Mouse (Mus musculus) heart, adult 2 months (tissue): Measurements from ENCODE around the gene Irf6. TPM values are rescaled to one million over a fixed set of nuclear protein-coding genes. Genes with fewer than 3 reads are reported as not detected.

Experiments used
- DNase-seq, 2 experiments: peaks; one replicate each; pipeline ENCODE4 v3.0.0; 2021
- H3K27ac ChIP-seq: fragments of 200-600 bp; 2 replicates; pipeline ENCODE4 v1.8.1; 2022
- H3K27me3 ChIP-seq: fragments of 200-500 bp; 2 replicates; pipeline ENCODE4 v1.6.1; 2012; ENCODE audit warnings: mild to moderate bottlenecking, low read length, inconsistent platforms, mixed read lengths; ENCODE audit not compliant: control insufficient read depth, insufficient read depth
- H3K36me3 ChIP-seq: fragments of 200-500 bp; 2 replicates; pipeline ENCODE4 v1.6.1; 2012; ENCODE audit warnings: low read length, inconsistent platforms; ENCODE audit not compliant: control insufficient read depth, insufficient read depth
- H3K4me1 ChIP-seq: fragments of 200-500 bp; 2 replicates; pipeline ENCODE4 v1.6.1; 2011; ENCODE audit warnings: low read length; ENCODE audit not compliant: control insufficient read depth, insufficient read depth
- H3K4me3 ChIP-seq: fragments of 200-600 bp; 2 replicates; pipeline ENCODE4 v1.8.1; 2022
- H3K79me2 ChIP-seq: fragments of 200-500 bp; replicated peaks from 2 replicates; pipeline ENCODE4 v1.6.1; 2012; ENCODE audit warnings: mild to moderate bottlenecking, inconsistent platforms, low read length, moderate library complexity, mixed read lengths; ENCODE audit not compliant: control insufficient read depth, insufficient read depth
- H3K9ac ChIP-seq: fragments of 200-500 bp; 2 replicates; pipeline ENCODE4 v1.6.1; 2012; ENCODE audit warnings: low read depth, mild to moderate bottlenecking, control low read depth, inconsistent platforms, low read length, mixed read lengths
- CTCF ChIP-seq: fragments of 200-600 bp; IDR thresholded peaks from 2 replicates; pipeline ENCODE4 v1.8.1; 2022; ENCODE audit warnings: antibody characterized with exemption, mild to moderate bottlenecking, moderate library complexity
- EP300 ChIP-seq: fragments of 200-500 bp; IDR thresholded peaks from 2 replicates; pipeline ENCODE4 v1.6.1; 2011; ENCODE audit warnings: low read depth, low read length, control low read depth; ENCODE audit not compliant: insufficient read depth
- POLR2A ChIP-seq: fragments of 200-500 bp; IDR thresholded peaks from 2 replicates; pipeline ENCODE4 v1.6.1; 2011; ENCODE audit warnings: mild to moderate bottlenecking, low read depth, low read length, control low read depth; ENCODE audit not compliant: insufficient read depth
- WGBS: fragments of 180-500 bp; shearing (Covaris S2); methylation state at CpG from one replicate; pipeline ENCODE4 v1.1.7; 2018; 5-methylcytosine and 5-hydroxymethylcytosine counted together
- intact Hi-C: fragments of 180-260 bp; cut with DNase I; formaldehyde crosslinking; loops from one replicate; pipeline ENCODE4 v1.15.1; 2025
- polyA plus RNA-seq: library from polyadenylated mRNA; depleted of rRNA; stranded (reverse); fragments of >200 nt; gene quantifications from 2 replicates; pipeline ENCODE4 v1.2.3, GENCODE M21; 2012
- total RNA-seq, 2 experiments: library from RNA; stranded (reverse); gene quantifications; 2 replicates each; pipeline ENCODE4 v1.2.3; 2021

The Irf6 gene
- total and polyA plus RNA-seq, 3 experiments = 1.9 to 2.5 (median 2.1) TPM

GRCm38 (mm10) chr1:193129321-193129720, 23.6 kb upstream of the Irf6 start:
- 0 out of 2 replicates have a peak, but pooled peaks cover 2% of the 10 kb centered on the region for H3K36me3 ChIP-seq
- peaks cover 3% of the 10 kb centered on the region; the same call in 1 of the 2 replicates for H3K79me2 ChIP-seq
- peak overlapping the region; percentile 85 for H3K9ac ChIP-seq
- intact Hi-C loops = no loop called here
- H3K27ac ChIP-seq = peak overlapping the region; percentile 72
- H3K4me3 ChIP-seq = peak overlapping the region; percentile 71
- H3K4me1 ChIP-seq = no peaks in the 10 kb centered on the region
- no peaks in the 10 kb centered on the region for H3K27me3 ChIP-seq
- WGBS = 6% methylated on average over 5 of the region's 5 CpGs
- TF ChIP-seq CTCF = no peak
- TF ChIP-seq EP300 = no peak
- TF ChIP-seq POLR2A = no peak
- DNase-seq = no peak

GRCm38 (mm10) chr1:193129786-193130455, 23.0 kb upstream of the Irf6 start, which contains the start of gene Diexf:
Gene Diexf, minus strand, starts transcription at chr1:193130272.
- peak within 1 kb of the TSS; percentile 72 for H3K27ac ChIP-seq
- TF ChIP-seq POLR2A = peak; percentile 80
- TF ChIP-seq CTCF = peak; percentile 97
- TF ChIP-seq EP300 = peak; percentile 90
- peak; percentile 95 to 98 for DNase-seq
- peaks cover 3% of the 10 kb centered on the region; the same call in 1 of the 2 replicates for H3K79me2 ChIP-seq
- H3K36me3 ChIP-seq = 0 out of 2 replicates have a peak, but pooled peaks cover 2% of the 10 kb centered on the region
- no peaks in the 10 kb centered on the region for H3K27me3 ChIP-seq
- H3K4me3 ChIP-seq = peak within 1 kb of the TSS; percentile 71
- WGBS = under 1% methylated on average over 61 of the region's 61 CpGs
- no peaks in the 10 kb centered on the region for H3K4me1 ChIP-seq
- intact Hi-C loops = loop anchor here (1.0 to 5.0 kb wide), 2 partner anchors 43 to 62 kb away; no protein-coding TSS in a partner anchor
- peak within 1 kb of the TSS; percentile 85 for H3K9ac ChIP-seq

GRCm38 (mm10) chr1:193130456-193130825, 22.5 kb upstream of the Irf6 start:
- H3K36me3 ChIP-seq = 0 out of 2 replicates have a peak, but pooled peaks cover 2% of the 10 kb centered on the region
- H3K79me2 ChIP-seq = peaks cover 2% of the 10 kb centered on the region; the same call in 1 of the 2 replicates
- DNase-seq = no peak
- no peaks in the 10 kb centered on the region for H3K27me3 ChIP-seq
- intact Hi-C loops = loop anchor here (1.0 to 5.0 kb wide), 2 partner anchors 43 to 62 kb away; no protein-coding TSS in a partner anchor
- WGBS = 36% methylated on average over 11 of the region's 11 CpGs
- H3K9ac ChIP-seq = no peak overlapping the region
- peak overlapping the region; percentile 71 for H3K4me3 ChIP-seq
- TF ChIP-seq CTCF = no peak
- TF ChIP-seq EP300 = no peak
- TF ChIP-seq POLR2A = no peak
- peak overlapping the region; percentile 37; the same call in 1 of the 2 replicates for H3K27ac ChIP-seq
- no peaks in the 10 kb centered on the region for H3K4me1 ChIP-seq

GRCm38 (mm10) chr1:193130839-193131238, 22.1 kb upstream of the Irf6 start:
- Histone ChIP-seq H3K4me1 (no peaks in the 10 kb centered on the region), H3K4me3 (no peak overlapping the region), H3K36me3 (0 out of 2 replicates have a peak, but pooled peaks cover 2% of the 10 kb centered on the region), H3K27me3 (no peaks in the 10 kb centered on the region), H3K27ac (no peak overlapping the region), H3K79me2 (peaks cover 2% of the 10 kb centered on the region; the same call in 1 of the 2 replicates), H3K9ac (no peak overlapping the region)
- 84% methylated on average over 8 of the region's 8 CpGs for WGBS
- no peak for TF ChIP-seq CTCF
- TF ChIP-seq EP300 = no peak
- DNase-seq = no peak
- intact Hi-C loops = loop anchor here (1.0 to 5.0 kb wide), 2 partner anchors 42 to 61 kb away; no protein-coding TSS in a partner anchor

- no peaks in the 10 kb centered on the region for H3K4me1 ChIP-seq
- H3K27me3 ChIP-seq = no peaks in the 10 kb centered on the region
- peaks cover 2% of the 10 kb centered on the region; the same call in 1 of the 2 replicates for H3K79me2 ChIP-seq
- 79% methylated on average over 6 of the region's 6 CpGs for WGBS
- no peak for DNase-seq
- no peak overlapping the region for H3K27ac ChIP-seq
- H3K9ac ChIP-seq = no peak overlapping the region
- intact Hi-C loops = loop anchor here (5.0 kb wide), 1 partner anchor 61 kb away; no protein-coding TSS in a partner anchor
- 0 out of 2 replicates have a peak, but pooled peaks cover 2% of the 10 kb centered on the region for H3K36me3 ChIP-seq
- TF ChIP-seq POLR2A = no peak
- TF ChIP-seq CTCF = no peak
- no peak for TF ChIP-seq EP300
- no peak overlapping the region for H3K4me3 ChIP-seq
These were observed 21.5 kb upstream of the Irf6 start for GRCm38 (mm10) chr1:193131311-193131948.

GRCm38 (mm10) chr1:193132385-193132784, 20.5 kb upstream of the Irf6 start:
- intact Hi-C loops = loop anchor here (5.0 kb wide), 1 partner anchor 60 kb away; no protein-coding TSS in a partner anchor
- Histone ChIP-seq H3K79me2 (peaks cover 2% of the 10 kb centered on the region; the same call in 1 of the 2 replicates), H3K36me3 (0 out of 2 replicates have a peak, but pooled peaks cover 2% of the 10 kb centered on the region), H3K27ac (no peak overlapping the region), H3K4me1 (no peaks in the 10 kb centered on the region), H3K27me3 (no peaks in the 10 kb centered on the region), H3K4me3 (no peak overlapping the region), H3K9ac (no peak overlapping the region)
- no peak for DNase-seq
- TF ChIP-seq POLR2A = no peak
- TF ChIP-seq EP300 = no peak
- no peak for TF ChIP-seq CTCF
